Comparison of ENCODE assay signal across 9 mouse cellular contexts in the genomic region with DNA sequence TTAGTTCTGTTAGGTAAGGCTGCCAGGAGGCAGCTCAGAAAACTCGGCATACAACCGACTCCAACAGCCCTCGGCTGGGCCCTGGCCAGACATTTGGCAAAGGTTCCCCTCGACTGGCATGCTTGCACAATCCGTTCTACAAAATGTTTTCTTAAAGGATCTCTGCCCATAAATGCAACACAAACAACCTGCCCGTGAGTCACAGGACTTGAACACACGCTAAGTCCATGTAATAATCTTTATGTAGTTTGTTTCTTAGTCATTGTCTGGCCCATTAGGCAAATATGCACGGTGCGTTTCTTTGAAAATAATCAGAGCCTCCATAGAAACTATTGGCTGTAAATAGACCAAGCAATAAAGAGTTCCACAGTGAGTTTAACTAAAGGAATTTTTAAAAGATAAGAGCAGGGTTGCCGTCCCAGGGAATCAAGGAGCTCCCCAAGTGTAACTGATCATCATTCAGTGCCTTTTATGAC. TPM values are rescaled to one million over a fixed set of nuclear protein-coding genes. Genes with fewer than 3 reads are reported as not detected.
DNase-seq lines count a peak whose midpoint lies in the region; ATAC-seq lines count a peak whose summit lies in the region.
"Had no signal": no experiment of that assay in that cellular context is flagged by ENCODE, and none has a peak within 500 bp of the region (broad histone marks: within the 10 kb centered on the region; RNA-seq: fewer than 3 reads in every experiment).

No protein-coding gene starts in this region.

- ATAC-seq in monocyte, adult 5-6 weeks (replicated peaks; ENCODE audit: insufficient number of reproducible peaks, low FRiP score, low TSS enrichment, poor library complexity, severe bottlenecking), result no peak

- peak; percentile 6 for DNase-seq in layer of hippocampus, adult 11-12 months (ENCODE audit: low spot score)
- no peak for DNase-seq in layer of hippocampus, postnatal 25 days (ENCODE audit: extremely low spot score in 1 of 2, low spot score in 1 of 2)
- DNase-seq in adrenal gland, postnatal 10 days, result peak; percentile 81
- DNase-seq in gonadal fat pad, adult 2 months (ENCODE audit: low read depth), result peak; percentile 89
- peak; percentile 82 to 87 for DNase-seq in lung, adult 18-20 months
- peak; percentile 49 for DNase-seq in urinary bladder, postnatal 25 days (ENCODE audit: low spot score)
- DNase-seq in spleen, postnatal 10 days (ENCODE audit: low spot score in 2 of 2), result no peak

RNA-seq across cellular contexts. Expression of a gene that starts 37.5 kb away (rescaled TPM):
- 1 to 10 TPM; 2.4 to 2.5 TPM for total RNA-seq in layer of hippocampus, postnatal 25 days (2021)
- total RNA-seq in adrenal gland, postnatal 10 days (2021), result 1 to 10 TPM; 1.7 to 2.7 TPM
- polyA plus RNA-seq in gonadal fat pad, adult 2 months (2012; rRNA removed), result 1.0 and 1.8 TPM in 2 replicates
- 0.64 to 1.0 TPM in 2 of 3 replicates, not detected in the other for total RNA-seq in monocyte, adult 5-6 weeks (2017)

RNA-seq across cellular contexts. Expression of a gene that starts 40.7 kb away (rescaled TPM):
- total RNA-seq in layer of hippocampus, postnatal 25 days (2021), result under 1 TPM; 0.59 to 0.85 TPM
- under 1 TPM; 0.09 TPM for total RNA-seq in adrenal gland, postnatal 10 days (2021)
- 0.15 and 0.19 TPM in 2 replicates for polyA plus RNA-seq in gonadal fat pad, adult 2 months (2012; rRNA removed)
- 0.29 to 0.53 TPM in 2 of 3 replicates, not detected in the other for total RNA-seq in monocyte, adult 5-6 weeks (2017)
- total RNA-seq: gastrocnemius, adult 8-10 months had no signal

Comparison
In these comparisons a context has a peak if more than half of its experiments do, and no peak if none do; other contexts are left out.
1. DNase-seq: peak in layer of hippocampus, adult 11-12 months (single experiment), adrenal gland, postnatal 10 days (single experiment), gonadal fat pad, adult 2 months (single experiment), lung, adult 18-20 months (2 of 2) and urinary bladder, postnatal 25 days (single experiment); none in layer of hippocampus, postnatal 25 days (0 of 2) and spleen, postnatal 10 days (0 of 2).